Mouse (Mus musculus) B cell, adult 2 months (primary cell): ENCODE data around the gene Tmem238.

Experiments used
- DNase-seq, 2 experiments: peaks; one replicate each; pipeline ENCODE4 v3.0.0; 2022

The Tmem238 gene

DNA sequence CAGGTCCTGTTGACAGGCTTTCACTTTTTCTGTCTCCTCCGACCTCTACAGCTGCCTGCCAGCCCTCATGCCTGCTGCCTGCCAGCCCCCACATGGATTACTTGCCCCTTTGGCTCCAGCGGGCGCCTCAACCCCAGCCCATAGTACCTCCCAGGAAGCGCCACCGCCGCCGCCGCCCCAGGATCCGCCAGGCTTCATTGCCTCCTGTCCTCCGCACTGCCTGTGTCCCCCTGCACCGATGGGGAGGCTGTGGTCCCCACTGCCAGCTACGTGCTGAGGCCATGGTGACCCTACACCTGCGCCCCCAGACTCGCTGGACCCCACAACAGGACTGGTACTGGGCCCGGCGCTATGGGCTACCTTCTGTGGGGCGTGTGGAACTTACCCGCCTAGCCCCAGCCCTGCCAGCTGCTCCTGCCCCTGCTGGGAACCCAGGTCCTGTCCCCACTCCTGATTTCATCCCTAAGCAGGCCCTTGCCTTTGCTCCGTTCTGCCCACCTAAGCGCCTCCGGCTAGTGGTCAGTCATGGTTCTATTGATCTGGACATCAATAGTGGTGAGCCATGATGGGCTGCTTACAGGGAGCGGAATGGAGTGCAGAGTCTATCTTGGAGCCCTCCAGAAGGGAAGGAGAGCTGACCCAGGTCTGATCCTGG lies 43.0 kb downstream of the Tmem238 start:
- DNase-seq, result no peak

DNA sequence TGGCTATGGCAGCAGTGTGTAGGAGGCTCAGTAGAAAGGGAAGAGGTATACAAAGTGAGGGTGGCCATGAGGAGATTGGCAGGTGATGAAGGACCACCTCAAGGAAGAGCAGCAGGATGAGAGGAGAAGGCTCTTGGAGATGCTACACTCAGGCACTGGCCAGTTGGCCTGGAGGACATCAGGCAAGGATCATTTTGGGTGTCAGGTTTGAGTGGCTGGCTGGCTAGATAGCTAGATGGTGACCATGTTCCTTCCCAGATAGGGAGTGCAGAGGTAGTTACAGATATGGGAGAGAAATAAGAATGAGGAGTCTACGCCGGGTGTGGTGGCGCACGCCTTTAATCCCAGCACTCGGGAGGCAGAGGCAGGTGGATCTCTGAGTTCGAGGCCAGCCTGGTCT lies 44.6 kb downstream of the Tmem238 start:
- DNase-seq, result no peak

DNA sequence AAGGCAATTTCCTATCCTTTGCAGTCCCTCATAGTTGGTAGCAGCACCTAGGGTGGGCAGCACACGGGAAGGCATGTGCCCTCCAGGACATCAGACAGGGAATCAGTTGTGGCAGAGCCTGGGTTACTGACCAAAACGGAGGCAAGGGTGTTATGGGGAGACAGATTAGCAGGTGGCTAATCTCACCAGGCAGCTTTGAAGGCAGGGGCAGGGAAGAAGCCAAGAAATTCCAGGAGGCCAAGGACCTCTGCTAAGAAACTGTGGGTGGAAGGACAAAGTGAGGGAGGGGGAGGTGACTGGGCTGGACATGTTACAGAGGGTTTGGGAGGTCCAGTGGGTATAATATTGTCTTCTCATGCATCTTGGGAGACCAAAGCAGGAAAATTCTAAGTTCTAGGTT lies 46.1 kb downstream of the Tmem238 start:
- DNase-seq, result no peak

DNA sequence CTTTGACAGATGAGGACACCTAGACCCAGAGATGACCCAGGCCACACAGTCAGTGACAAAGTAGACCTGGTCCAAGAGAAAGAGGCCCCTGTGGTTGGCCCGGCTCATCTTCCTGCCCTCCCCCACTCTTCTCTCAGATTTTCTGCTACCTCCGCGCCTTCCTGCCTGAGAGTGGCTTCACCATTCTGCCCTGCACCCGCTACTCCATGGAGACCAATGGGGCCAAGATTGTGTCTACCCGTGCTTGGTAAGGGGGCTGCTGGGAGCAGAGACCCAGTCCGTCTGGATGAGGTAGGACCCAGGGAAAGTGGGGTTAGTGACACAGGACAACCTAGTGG lies 47.0 kb downstream of the Tmem238 start:
- no peak for DNase-seq

DNA sequence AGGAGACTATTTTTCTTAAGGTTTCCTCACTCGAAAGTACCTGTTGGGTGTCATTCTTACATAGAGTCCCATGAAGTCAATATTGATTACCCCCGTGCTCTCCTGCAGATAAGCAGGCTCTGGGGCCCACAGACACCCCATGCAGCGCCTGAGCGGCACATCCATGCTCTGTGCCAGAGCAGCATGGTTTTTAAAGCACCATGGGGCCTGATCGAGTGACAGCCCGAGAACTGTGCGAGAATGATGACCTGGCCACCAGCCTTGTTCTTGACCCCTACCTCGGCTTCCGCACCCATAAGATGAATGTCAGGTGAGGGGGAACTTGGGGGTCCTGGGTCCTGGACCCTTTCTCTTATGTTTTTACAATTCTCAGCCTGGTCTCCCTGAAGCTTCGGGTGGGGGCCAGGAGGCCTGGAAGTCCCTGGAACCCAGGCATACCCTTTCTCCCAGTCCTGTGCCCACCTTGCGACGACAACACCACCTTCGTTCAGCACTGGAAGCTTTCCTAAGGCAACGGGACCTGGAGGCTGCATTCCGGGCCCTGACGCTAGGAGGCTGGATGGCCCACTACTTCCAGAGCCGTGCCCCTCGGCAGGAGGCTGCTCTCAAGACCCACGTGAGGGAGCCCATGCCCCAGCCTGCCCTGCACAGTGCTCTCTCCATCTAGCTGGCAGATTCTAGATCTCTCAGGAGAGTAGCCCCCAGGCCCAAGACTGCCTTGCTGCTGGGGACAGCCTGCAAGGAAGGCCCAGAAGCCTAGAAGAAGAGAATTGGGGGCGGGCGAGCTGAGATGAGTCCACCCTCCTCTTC lies 47.6 kb downstream of the Tmem238 start:
- DNase-seq, result no peak

DNA sequence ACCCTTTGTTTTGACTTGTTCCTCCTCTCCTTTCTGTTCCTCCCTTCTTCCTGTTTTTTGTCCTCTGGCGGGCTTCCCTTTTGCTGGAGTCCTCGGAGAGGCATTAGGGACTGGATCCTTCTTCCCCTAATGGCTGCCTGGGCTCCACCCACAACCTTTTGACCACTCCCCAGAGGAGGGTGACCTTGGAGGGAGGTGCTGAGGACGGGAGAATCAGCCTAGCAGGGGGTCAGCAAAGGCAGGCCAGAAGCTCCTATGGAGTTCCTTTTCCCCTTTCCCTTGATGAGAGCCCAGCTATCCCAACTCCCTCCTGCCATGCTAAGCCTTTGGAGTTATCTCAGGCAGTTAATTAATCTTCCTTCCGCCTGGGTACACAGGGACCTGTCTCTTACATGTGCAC lies 48.3 kb downstream of the Tmem238 start:
- peak; percentile 15 to 29 for DNase-seq

DNA sequence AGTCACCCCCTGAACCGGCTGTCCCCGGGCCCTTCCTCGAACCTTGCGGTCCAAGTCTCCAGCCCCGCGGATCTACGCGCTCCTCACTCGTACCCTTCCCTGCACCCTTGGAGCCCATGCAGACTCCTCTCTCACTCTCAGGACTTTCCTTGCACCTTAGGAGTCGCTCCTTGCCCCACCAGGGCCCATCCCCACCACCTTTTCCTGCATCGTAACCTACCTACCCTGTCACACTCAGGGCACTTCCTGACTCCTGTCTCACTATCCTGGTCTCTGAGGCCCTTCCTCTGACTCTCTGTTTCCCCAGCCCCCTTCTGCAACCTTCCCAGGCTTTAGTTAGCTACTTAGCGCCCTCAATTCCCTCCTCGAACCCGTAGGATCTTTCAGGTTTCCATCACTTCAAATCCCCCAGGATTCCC lies 49.1 kb downstream of the Tmem238 start:
- DNase-seq, result no peak

DNA sequence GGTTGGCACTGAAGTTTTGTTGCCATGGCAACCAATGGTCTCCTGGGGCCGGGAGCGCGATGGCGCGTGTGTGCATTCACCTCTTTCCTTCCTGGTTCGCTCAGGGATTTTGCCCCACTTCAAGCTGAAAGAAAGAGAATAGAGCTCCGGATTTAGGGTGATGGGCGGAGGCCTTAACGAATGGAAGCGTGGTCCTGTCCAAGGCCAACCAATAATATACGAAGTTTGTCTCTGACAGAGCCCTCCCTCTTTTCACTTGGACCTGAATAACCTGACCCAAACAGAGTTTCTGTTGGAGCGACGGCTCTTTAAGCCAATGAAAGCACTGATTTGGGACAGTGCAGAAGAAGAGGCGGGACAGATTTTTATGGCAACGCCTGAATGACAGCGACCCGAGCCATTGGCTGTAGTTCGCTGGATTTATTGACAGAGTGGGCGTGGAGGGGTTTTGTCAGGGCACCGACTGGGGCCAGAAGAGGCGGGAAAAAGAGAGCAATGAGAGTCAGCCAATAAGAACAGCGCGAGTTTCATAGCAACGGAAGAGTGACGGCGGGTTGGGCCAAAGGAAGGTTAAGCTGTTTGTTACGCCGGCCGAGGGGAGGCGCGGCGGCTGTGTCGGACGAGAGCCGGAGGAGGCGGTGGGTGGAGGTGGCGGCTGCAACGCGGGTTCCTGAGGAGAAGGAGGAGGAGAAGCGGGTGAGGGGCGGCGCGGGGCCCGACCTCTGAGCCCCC lies 49.7 kb downstream of the Tmem238 start, which contains the start of gene Kmt5c:
TSS of gene Kmt5c (plus strand) at position 572 of the 732 bp plus-strand sequence.
- peak; percentile 91 to 94 for DNase-seq

DNA sequence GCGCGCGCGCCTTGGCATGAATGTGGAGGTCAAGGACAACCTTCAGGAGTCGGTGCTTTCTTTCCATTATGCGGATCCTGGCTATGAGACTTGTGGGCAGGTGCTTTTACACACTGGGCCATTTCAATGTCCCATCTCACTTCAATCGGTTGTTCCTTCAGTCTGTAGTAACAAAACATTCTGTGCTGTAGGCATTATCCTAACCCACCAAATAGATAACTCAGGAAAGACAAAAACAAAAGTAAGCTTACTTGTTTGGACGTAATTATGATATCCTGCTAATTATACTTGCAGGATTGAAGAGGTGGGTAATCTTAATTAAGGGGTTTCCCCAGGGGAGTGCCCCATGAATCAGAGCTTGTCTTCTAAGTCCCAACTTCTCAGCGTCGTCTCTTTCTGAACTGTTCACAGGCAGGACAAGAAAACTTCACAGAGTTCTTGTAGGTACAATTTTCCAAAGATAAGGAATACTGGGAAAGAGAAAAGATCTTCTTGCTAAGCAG lies 50.4 kb downstream of the Tmem238 start:
- no peak for DNase-seq
